Mouse (Mus musculus) induced T-regulatory cell, adult 2 months (primary cell): ENCODE measurements around the gene Srrm1.

Source experiments
- DNase-seq: peaks from one replicate; pipeline ENCODE4 v3.0.0-alpha.2; 2012; ENCODE audit warnings: low read depth

Srrm1 gene

GRCm38 (mm10) chr4:135353794-135354450 is 801 bp upstream of the Srrm1 start:
- DNase-seq: no peak

DNA sequence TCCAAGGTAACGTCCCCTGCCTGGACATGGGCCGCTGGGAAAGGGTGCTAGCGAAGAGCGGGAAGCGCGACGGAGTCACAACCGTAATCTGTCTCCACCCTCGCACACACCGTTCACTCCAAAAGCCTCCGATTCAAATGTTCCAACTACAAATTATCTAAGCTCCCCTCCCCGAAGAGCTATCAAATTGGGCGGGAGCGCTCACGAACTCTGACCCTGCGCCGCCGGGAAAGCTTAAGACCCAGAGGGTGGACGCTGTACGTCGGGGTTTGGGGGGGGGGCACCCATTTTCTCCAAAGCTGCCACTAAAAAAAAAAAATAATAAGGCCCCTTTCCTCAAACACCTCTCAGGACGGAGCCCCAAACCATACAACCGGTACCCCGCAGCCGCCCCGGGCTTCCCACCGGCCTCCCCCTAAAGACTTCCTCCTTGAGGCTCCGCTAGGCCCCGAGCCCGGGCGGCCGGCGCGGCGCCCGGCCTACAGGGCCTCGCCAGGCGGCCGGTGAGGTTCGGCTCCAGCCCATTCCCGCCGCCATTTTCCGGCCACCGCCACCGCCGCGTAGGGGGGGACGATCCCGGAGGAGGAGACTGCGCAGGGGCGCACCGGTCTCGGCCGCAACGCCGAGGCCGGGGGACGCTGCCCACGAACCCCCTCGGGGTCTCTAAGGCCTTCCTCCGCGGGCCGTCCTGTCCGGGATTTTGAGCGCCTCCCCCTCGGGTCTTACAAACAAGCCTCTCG is 625 bp downstream of the Srrm1 start:
- DNase-seq: no peak

GRCm38 (mm10) chr4:135337376-135337942 is 15.7 kb downstream of the Srrm1 start:
- DNase-seq: no peak

GRCm38 (mm10) chr4:135336023-135336357 is 17.1 kb downstream of the Srrm1 start:
- DNase-seq: no peak

- DNase-seq: no peak
These were observed 17.6 kb downstream of the Srrm1 start for GRCm38 (mm10) chr4:135335327-135336022.

DNA sequence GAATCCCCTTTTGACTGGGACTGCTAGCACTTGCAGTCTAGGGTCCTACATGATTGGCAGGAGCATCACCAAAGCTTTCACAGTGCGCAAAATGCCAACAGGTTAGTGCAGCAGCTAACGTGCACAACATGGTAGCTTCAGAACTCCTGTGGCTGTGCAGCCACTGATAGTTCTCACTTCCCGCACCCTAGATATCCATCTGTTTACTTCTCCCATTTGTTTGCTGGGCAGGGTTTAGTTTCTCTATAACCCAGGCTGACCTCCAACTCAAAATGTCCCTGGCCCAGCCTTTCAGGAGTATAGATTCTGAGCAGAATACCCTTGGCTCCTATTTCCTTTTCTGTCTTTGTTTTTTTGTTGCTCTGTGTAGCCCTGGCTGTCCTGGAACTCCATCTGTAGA is 26.7 kb downstream of the Srrm1 start:
- no peak for DNase-seq

GRCm38 (mm10) chr4:135326046-135326445 is 27.1 kb downstream of the Srrm1 start:
- DNase-seq: no peak

DNA sequence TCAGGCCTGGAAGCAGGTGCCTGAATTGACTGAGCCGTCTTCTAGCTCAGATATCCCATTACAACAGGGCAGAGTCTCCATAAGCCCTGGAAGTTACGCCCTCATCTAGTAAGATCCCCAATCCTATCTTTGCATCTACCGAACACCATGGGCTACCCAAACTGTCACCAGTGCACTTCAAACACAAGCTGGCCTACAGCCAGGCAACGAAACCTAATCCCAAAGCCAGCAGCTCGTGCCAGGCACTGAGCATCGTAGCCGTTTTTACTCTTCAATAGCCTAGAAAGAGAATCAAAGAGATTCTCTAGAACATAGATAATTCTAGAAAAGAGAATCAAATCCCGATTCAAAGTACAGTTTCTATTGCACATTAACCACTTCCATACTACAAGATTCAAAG is 30.1 kb downstream of the Srrm1 start:
- no peak for DNase-seq

DNA sequence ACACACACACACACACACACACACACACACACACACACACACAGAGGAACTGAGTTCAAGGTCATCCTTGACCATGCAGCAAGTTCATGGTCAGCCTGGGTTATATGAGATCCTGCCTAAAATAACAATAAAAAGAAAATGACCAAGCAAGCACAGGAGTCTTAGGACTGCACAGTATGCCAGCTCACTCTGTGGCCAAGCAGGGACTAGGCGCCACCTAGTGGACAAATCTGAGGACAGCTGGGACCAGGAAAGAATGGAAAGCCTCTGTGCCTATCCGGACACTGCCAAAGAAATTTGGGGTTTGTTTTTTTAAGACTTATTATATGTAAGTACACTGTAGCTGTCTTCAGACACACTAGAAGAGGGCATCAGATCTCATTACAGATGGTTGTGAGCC is 35.2 kb downstream of the Srrm1 start:
- peak; percentile 87 for DNase-seq

DNA sequence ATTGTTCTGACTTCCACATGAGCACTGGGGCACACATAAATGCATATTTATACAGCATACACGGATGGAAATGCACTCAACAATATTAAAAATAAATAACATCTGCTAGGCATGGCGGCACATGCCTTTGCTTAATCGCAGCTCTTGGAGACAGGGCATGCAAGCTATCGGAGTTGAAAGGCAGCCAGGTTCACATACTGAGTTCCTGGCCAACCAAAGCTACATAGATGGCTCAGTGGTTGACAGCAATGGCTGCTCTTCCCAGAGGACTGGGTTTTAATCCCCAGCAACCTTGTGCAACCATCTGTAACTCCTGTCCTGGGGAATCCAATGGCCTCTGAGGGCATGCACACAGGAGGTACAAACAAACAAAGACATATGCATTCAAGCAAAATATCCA is 35.6 kb downstream of the Srrm1 start:
- DNase-seq: no peak

DNA sequence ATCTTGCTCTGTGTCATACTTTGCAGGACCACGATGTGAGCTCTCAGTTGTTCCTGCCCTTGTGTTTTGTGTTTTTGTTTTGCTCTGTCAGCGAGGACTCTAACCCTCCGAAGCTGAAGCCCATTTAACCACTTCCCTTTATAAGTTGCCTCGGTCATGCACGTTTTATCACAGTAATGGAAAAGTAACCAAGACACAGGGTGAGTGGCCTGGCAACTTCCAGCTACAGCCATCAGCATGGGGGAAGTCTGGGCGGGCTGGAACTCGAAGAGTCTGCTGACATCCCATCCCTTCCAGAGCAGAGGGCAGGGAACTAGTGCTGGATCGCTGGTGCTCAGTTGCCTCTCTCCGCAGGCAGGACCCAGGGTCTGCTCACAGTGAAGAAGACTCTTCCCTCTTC is 37.8 kb downstream of the Srrm1 start:
- DNase-seq: no peak

DNA sequence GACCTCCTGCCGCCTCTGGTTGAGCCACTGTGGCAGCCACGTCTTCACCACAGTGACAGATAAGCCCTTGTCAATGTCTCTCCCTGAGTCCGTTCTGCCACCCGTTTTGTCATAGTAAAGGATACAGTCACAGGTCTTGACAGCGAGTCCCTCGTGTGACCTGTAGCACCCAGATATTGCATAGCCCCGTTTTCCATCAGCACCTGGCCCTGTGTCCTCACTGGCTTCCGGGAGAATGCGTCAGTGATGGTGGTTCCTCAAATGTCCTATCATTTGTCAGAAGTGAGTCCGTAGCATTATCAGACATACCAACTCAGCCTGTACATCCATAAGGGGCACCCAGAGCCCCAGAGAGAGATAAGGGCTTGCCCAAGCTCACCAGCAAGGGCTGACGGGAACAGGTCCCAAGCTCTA is 38.7 kb downstream of the Srrm1 start:
- no peak for DNase-seq

DNA sequence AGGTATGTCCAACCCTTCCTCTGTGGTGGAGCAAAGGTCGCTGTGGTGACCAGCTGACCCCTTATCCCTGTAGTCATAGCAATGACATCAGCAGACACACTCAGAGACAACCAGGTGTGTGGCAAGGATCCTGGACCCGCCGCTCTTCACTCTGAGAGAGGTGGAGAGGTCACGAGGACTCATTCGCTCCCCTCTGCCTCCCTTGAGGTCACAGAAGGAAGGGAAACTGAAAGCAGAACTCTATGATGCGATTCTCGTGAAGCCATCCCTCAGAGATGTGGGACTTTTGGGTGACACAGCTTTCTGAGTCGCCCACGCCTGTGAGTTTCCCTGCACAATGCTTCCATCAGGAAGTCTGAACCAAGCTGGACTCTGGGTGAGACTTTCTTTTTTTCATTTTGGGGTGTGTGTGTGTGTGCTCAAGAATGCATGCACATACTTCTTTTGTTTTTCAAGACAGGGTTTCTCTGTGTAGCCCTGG is 39.3 kb downstream of the Srrm1 start:
- peak; percentile 94 for DNase-seq

DNA sequence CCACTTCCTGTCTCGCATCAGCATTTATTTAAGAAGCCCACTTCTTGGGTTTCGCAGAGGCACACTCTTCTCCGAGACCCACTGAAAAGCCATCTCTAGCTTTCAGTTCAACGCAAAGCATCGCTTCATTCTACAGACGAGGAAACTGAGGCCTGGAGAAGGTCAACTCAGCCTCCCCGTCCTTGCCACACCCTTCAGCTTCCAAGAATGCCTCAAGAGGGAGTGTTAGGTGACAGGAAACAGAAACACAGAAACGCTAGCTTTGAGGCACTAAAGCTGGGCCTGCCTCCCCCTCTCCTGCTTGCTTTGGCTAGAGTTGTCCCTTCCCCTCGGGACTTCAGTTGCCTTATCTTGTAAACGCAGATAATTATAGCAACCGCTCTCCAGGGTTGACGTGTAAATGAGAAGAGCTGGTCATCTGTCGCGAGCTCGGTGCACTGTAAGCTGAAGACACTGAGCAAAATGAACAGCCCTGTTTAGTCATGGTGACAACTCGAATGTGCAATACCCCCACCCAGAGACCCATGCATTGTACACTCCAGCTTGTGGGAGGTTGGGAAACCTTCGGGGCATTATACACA is 39.9 kb downstream of the Srrm1 start:
- DNase-seq: peak; percentile 75

DNA sequence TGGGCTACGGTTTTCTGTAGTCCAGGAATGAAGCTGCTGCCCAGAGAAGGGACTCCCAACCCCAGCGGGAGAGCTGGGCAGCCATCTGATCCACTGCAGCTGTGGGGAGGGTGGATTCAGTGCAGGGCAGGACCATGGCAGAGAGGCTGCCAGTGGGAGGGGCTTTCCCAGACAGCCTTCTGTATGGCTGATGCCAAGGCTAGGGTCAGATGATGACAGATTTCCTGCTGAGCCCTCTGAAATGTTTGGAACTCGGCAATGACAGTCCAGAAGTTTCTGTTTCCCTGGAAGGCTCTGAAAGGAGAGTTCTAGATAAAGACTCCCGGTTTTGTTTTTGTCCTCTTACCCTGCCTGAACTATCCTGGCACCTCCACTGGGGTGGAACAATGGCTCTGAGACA is 40.4 kb downstream of the Srrm1 start:
- no peak for DNase-seq

GRCm38 (mm10) chr4:135310371-135310770 is 42.8 kb downstream of the Srrm1 start:
- DNase-seq: no peak

DNA sequence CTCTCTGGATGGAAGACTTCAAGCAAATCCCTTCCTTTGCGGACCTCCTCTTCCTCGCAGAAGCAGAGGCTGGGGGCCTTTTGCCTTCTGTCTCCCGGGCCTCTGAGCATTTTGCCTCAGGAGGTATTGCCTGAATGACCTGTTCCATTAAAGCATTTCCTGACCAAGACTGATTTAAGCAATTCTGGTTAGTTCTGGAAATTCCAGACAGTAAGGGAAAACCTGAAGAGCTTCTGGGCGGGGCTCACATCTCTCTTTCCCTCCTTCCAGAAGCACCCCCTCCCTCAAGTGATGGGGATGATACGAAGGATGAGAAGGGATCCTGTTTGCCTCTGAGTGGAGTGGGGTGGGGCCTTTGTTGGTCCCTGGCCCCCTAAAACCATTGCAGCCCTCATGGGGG is 43.4 kb downstream of the Srrm1 start:
- DNase-seq: no peak

DNA sequence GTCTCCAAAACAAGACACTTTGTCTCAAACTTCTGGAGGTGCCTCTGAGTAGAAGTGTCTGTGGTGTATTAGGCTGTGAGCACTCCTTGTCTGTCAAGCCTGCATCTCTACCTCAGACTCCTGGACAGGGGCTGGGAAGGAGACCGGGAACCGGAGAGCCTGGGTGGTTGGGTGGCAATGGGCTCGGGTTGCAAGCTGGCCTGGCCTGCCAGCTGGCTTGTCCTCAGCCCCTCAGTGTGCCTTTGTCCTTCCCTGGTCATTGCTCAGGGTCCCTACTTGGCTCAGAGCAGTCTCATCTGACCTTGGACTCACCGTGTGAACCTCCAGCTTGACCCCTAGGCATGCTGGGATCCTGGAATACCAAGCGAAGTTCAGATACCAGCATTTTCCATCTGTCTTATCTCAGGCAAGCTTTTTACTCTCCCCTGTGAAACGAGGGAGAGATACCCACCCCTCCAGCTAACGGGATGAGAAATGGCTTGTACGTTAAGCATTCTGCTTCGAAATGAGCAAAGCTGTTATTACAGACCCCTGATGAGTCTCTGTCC is 43.9 kb downstream of the Srrm1 start:
- DNase-seq: no peak

DNA sequence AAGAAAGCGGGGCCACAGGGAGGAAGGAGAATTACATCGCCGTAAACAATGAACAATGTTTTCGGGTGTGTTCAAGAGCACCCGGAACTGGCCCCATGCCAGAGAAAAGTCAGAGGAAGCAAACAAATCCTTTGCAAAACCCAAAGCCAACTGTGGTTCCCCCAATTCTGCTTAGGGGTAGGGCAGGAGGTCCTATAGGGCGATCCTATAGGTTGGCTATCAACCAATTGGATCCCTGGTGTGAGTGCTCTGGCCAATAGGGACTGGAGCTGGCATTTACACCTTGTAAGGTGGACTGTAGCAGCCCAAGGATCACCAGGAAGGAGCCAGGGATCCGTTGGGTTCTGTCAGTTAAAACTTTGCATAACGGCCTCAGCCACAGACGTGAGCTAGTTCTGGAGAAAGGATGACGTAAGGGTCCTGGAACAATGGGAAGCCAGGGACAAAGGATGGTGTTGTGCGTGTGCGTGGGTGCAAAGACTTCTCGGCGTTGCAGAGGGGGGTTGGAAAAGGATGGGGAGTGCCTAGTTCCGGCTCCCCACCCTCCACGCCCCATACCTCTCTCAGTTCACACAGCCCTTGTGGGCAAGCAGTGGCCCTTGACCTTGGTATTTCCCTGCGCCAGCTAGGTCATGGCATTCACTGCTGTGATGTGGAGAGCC is 46.0 kb downstream of the Srrm1 start:
- no peak for DNase-seq

GRCm38 (mm10) chr4:135306533-135306932 is 46.6 kb downstream of the Srrm1 start:
- DNase-seq: no peak

DNA sequence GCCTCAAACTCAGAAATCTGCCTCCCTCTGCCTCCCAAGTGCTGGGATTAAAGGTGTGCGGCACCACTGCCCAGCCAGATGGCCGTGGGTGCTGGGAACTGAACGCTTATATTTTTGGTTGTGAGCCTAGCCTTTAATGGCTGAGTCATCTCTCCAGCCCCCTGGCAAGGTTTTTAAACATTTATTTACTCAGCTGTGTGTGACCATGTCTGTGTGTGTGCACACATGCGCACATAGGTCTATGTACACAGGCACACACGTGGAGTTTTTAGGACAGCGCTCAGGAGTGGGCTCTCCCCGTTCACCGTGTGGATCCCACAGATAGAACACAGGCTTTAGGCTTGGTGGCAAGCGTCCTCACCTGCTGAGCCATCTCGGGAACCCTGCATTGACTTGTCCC is 50.9 kb downstream of the Srrm1 start:
- DNase-seq: no peak

DNA sequence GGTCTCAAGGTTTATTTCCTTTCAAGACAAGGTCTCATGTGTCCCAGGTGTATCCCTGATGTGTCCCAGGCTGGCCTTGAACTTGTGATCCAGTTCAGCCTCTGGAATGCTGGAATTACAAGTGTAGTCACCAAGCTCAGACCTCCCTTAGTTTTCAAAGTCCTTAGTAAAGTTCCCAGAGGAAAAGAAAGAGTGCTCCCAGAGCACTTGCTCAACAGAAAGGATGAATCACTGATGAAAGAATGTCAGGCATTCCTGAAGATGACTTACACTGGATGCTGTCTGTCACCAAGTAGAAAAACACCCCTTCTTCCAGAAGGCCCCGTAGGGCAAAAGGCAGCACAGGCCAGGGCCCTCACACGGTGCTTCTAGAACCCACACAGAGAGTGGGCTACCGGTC is 52.0 kb downstream of the Srrm1 start:
- DNase-seq: no peak
